Mouse (Mus musculus): Measurements from ENCODE around the gene Rnf32. TPM values are rescaled to one million over a fixed set of nuclear protein-coding genes. Genes with fewer than 3 reads are reported as not detected.
A peak's percentile ranks its signal among the peaks of the same experiment; 100 is the strongest.

Rnf32 gene
- total RNA-seq, 2 experiments from 2014 or later, result 22.8 to 24.3 TPM

GRCm38 (mm10) chr5:29217997-29218396 lies 22.2 kb downstream of the Rnf32 start:
- Histone ChIP-seq H3K4me3 (no peak overlapping the region), H3K27ac (no peak overlapping the region)
- TF ChIP-seq CTCF (conservative IDR thresholded peaks at IDR 0.05), result no peak
- DNase-seq (ENCODE audit: low spot score in 2 of 2), result no peak

- Histone ChIP-seq H3K4me3 (no peak overlapping the region), H3K27ac (no peak overlapping the region)
- no peak for TF ChIP-seq CTCF (conservative IDR thresholded peaks at IDR 0.05)
- no peak for DNase-seq (ENCODE audit: low spot score in 2 of 2)
These were observed 28.3 kb downstream of the Rnf32 start for GRCm38 (mm10) chr5:29224089-29224488.

- Histone ChIP-seq H3K4me3 (no peak overlapping the region), H3K27ac (no peak overlapping the region)
- TF ChIP-seq CTCF (conservative IDR thresholded peaks at IDR 0.05), result no peak
- no peak for DNase-seq (ENCODE audit: low spot score in 2 of 2)
These were observed 34.7 kb downstream of the Rnf32 start for GRCm38 (mm10) chr5:29230481-29230880.

- no peak for DNase-seq (ENCODE audit: low spot score in 2 of 2)
- no peak for TF ChIP-seq CTCF (conservative IDR thresholded peaks at IDR 0.05)
- Histone ChIP-seq H3K27ac (no peak overlapping the region), H3K4me3 (no peak overlapping the region)
These were observed 42.6 kb downstream of the Rnf32 start for GRCm38 (mm10) chr5:29238379-29238778.

- Histone ChIP-seq H3K4me3 (no peak overlapping the region), H3K27ac (no peak overlapping the region)
- DNase-seq (ENCODE audit: low spot score in 2 of 2), result peak in 1 of 2 experiments; percentile 44
- TF ChIP-seq CTCF (conservative IDR thresholded peaks at IDR 0.05), result no peak
These were observed 49.0 kb downstream of the Rnf32 start for GRCm38 (mm10) chr5:29244769-29245168.

GRCm38 (mm10) chr5:29250795-29251495 lies 55.2 kb downstream of the Rnf32 start:
- no peak overlapping the region for H3K27ac ChIP-seq
- no peak overlapping the region for H3K4me3 ChIP-seq
- TF ChIP-seq CTCF (conservative IDR thresholded peaks at IDR 0.05), result no peak
- no peak for DNase-seq (ENCODE audit: low spot score in 2 of 2)

- no peak for TF ChIP-seq CTCF (conservative IDR thresholded peaks at IDR 0.05)
- Histone ChIP-seq H3K27ac (no peak overlapping the region), H3K4me3 (no peak overlapping the region)
- no peak for DNase-seq (ENCODE audit: low spot score in 2 of 2)
These were observed 55.7 kb downstream of the Rnf32 start for GRCm38 (mm10) chr5:29251496-29251873.

GRCm38 (mm10) chr5:29253876-29254275 lies 58.1 kb downstream of the Rnf32 start:
- Histone ChIP-seq H3K27ac (no peak overlapping the region), H3K4me3 (no peak overlapping the region)
- no peak for TF ChIP-seq CTCF (conservative IDR thresholded peaks at IDR 0.05)
- DNase-seq (ENCODE audit: low spot score in 2 of 2), result no peak

- Histone ChIP-seq H3K27ac (no peak overlapping the region), H3K4me3 (no peak overlapping the region)
- DNase-seq (ENCODE audit: low spot score in 2 of 2), result no peak
- TF ChIP-seq CTCF (conservative IDR thresholded peaks at IDR 0.05), result peak; percentile 65
These were observed 75.1 kb downstream of the Rnf32 start for GRCm38 (mm10) chr5:29270879-29271278.

GRCm38 (mm10) chr5:29273426-29273825 lies 77.6 kb downstream of the Rnf32 start:
- Histone ChIP-seq H3K4me3 (no peak overlapping the region), H3K27ac (no peak overlapping the region)
- no peak for TF ChIP-seq CTCF (conservative IDR thresholded peaks at IDR 0.05)
- no peak for DNase-seq (ENCODE audit: low spot score in 2 of 2)

- Histone ChIP-seq H3K4me3 (no peak overlapping the region), H3K27ac (no peak overlapping the region)
- no peak for DNase-seq (ENCODE audit: low spot score in 2 of 2)
- TF ChIP-seq CTCF (conservative IDR thresholded peaks at IDR 0.05), result peak; percentile 71
These were observed 79.0 kb downstream of the Rnf32 start for GRCm38 (mm10) chr5:29274746-29275145.

Other genes starting within 250 kb of the Rnf32 start
- 10 to 100 TPM; 24.2 to 26.7 TPM for gene Lmbr1, start 182.4 kb downstream of the Rnf32 start, total RNA-seq (2021)
- gene Nom1, start 238.7 kb downstream of the Rnf32 start, total RNA-seq (2021), result 10 to 100 TPM; 22.1 to 25.8 TPM

All from layer of hippocampus, adult 2 months (tissue).